Mouse (Mus musculus): ENCODE measurements around the gene Cc2d2b. TPM values are rescaled to one million over a fixed set of nuclear protein-coding genes. Genes with fewer than 3 reads are reported as not detected.

Gene Cc2d2b
- total RNA-seq, 1 experiment = 0.40 TPM

- Histone ChIP-seq H3K27ac (ENCODE audit: insufficient read depth, low read depth, low read length, poor library complexity, severe bottlenecking) (no peak within 1 kb of the TSS), H3K9me3 (ENCODE audit: control insufficient read depth, insufficient read depth, low read depth, low read length) (no peaks in the 10 kb centered on the region), H3K4me3 (ENCODE audit: insufficient read depth in 1 of 2, low read depth in 1 of 2, low read length in 2 of 2, poor library complexity in 1 of 2, severe bottlenecking in 1 of 2) (peak within 1 kb of the TSS; percentile 82 to 86), H3K36me3 (ENCODE audit: control insufficient read depth, insufficient read depth, low read length, poor library complexity, severe bottlenecking) (no peaks in the 10 kb centered on the region), H3K9ac (ENCODE audit: insufficient read depth, low read depth, low read length, poor library complexity, severe bottlenecking) (peak within 1 kb of the TSS; percentile 82), H3K4me1 (ENCODE audit: control insufficient read depth in 2 of 2, insufficient read depth in 2 of 2, low read length in 2 of 2, poor library complexity in 1 of 2) (no peaks in the 10 kb centered on the region; a peak in 1 of 4 replicates)
- DNase-seq (ENCODE audit: low read depth, low spot score) = peak; percentile 59
- TF ChIP-seq CHD2 (IDR thresholded peaks at IDR 0.05; ENCODE audit: low read depth, low read length) (peak; percentile 94), MAFK (IDR thresholded peaks at IDR 0.05; ENCODE audit: insufficient read depth, low read depth, low read length) (no peak)
- in situ Hi-C loops (cut with MboI; ENCODE audit: low sequenced_read_pairs in 2 of 2, unreplicated experiment in 2 of 2) = no loop called here
Measured at GRCm38 (mm10) chr19:40830703-40831415, 82.3 kb downstream of the Cc2d2b start, which contains the start of gene Ccnj. Gene Ccnj (plus strand): TSS chr19:40831279.

- TF ChIP-seq HCFC1 (IDR thresholded peaks at IDR 0.05; ENCODE audit: borderline replicate concordance, insufficient read depth, low read length) (no peak), ZC3H11A (IDR thresholded peaks at IDR 0.05; ENCODE audit: borderline replicate concordance, low read depth, low read length) (no peak), ZNF384 (IDR thresholded peaks at IDR 0.05; ENCODE audit: low read depth, low read length) (no peak), CHD2 (IDR thresholded peaks at IDR 0.05; ENCODE audit: low read depth, low read length) (no peak), MAFK (IDR thresholded peaks at IDR 0.05; ENCODE audit: insufficient read depth, low read depth, low read length) (no peak)
- Histone ChIP-seq H3K27ac (ENCODE audit: insufficient read depth, low read depth, low read length, poor library complexity, severe bottlenecking) (no peak overlapping the region), H3K4me3 (ENCODE audit: insufficient read depth in 1 of 2, low read depth in 1 of 2, low read length in 2 of 2, poor library complexity in 1 of 2, severe bottlenecking in 1 of 2) (peak overlapping the region; percentile 82 to 86), H3K9ac (ENCODE audit: insufficient read depth, low read depth, low read length, poor library complexity, severe bottlenecking) (peak overlapping the region; percentile 82), H3K9me3 (ENCODE audit: control insufficient read depth, insufficient read depth, low read depth, low read length) (no peaks in the 10 kb centered on the region), H3K36me3 (ENCODE audit: control insufficient read depth, insufficient read depth, low read length, poor library complexity, severe bottlenecking) (no peaks in the 10 kb centered on the region), H3K4me1 (ENCODE audit: control insufficient read depth in 2 of 2, insufficient read depth in 2 of 2, low read length in 2 of 2, poor library complexity in 1 of 2) (no peaks in the 10 kb centered on the region; a peak in 1 of 4 replicates)
- peak; percentile 26 for DNase-seq (ENCODE audit: low read depth, low spot score)
- in situ Hi-C loops (cut with MboI; ENCODE audit: low sequenced_read_pairs in 2 of 2, unreplicated experiment in 2 of 2) = no loop called here
Measured at GRCm38 (mm10) chr19:40831416-40832201, 83.1 kb downstream of the Cc2d2b start.

GRCm38 (mm10) chr19:40832361-40832760, 83.8 kb downstream of the Cc2d2b start:
- Histone ChIP-seq H3K9me3 (ENCODE audit: control insufficient read depth, insufficient read depth, low read depth, low read length) (no peaks in the 10 kb centered on the region), H3K9ac (ENCODE audit: insufficient read depth, low read depth, low read length, poor library complexity, severe bottlenecking) (peak overlapping the region; percentile 60; the same call in 1 of the 2 replicates), H3K4me3 (ENCODE audit: insufficient read depth in 1 of 2, low read depth in 1 of 2, low read length in 2 of 2, poor library complexity in 1 of 2, severe bottlenecking in 1 of 2) (peak overlapping the region; percentile 82 to 86), H3K36me3 (ENCODE audit: control insufficient read depth, insufficient read depth, low read length, poor library complexity, severe bottlenecking) (peaks cover 2% of the 10 kb centered on the region), H3K27ac (ENCODE audit: insufficient read depth, low read depth, low read length, poor library complexity, severe bottlenecking) (no peak overlapping the region), H3K4me1 (ENCODE audit: control insufficient read depth in 2 of 2, insufficient read depth in 2 of 2, low read length in 2 of 2, poor library complexity in 1 of 2) (no peaks in the 10 kb centered on the region; a peak in 1 of 4 replicates)
- DNase-seq (ENCODE audit: low read depth, low spot score) = no peak
- in situ Hi-C loops (cut with MboI; ENCODE audit: low sequenced_read_pairs in 2 of 2, unreplicated experiment in 2 of 2) = no loop called here
- TF ChIP-seq CHD2 (IDR thresholded peaks at IDR 0.05; ENCODE audit: low read depth, low read length) = no peak
- no peak for TF ChIP-seq ZNF384 (IDR thresholded peaks at IDR 0.05; ENCODE audit: low read depth, low read length)
- TF ChIP-seq HCFC1 (IDR thresholded peaks at IDR 0.05; ENCODE audit: borderline replicate concordance, insufficient read depth, low read length) = no peak
- no peak for TF ChIP-seq ZC3H11A (IDR thresholded peaks at IDR 0.05; ENCODE audit: borderline replicate concordance, low read depth, low read length)
- TF ChIP-seq MAFK (IDR thresholded peaks at IDR 0.05; ENCODE audit: insufficient read depth, low read depth, low read length) = no peak

GRCm38 (mm10) chr19:40834436-40834835, 85.9 kb downstream of the Cc2d2b start:
- H3K4me1 ChIP-seq (ENCODE audit: control insufficient read depth in 2 of 2, insufficient read depth in 2 of 2, low read length in 2 of 2, poor library complexity in 1 of 2) = no peaks in the 10 kb centered on the region; a peak in 1 of 4 replicates
- no peak overlapping the region for H3K4me3 ChIP-seq (ENCODE audit: insufficient read depth in 1 of 2, low read depth in 1 of 2, low read length in 2 of 2, poor library complexity in 1 of 2, severe bottlenecking in 1 of 2)
- peaks cover 10% of the 10 kb centered on the region for H3K36me3 ChIP-seq (ENCODE audit: control insufficient read depth, insufficient read depth, low read length, poor library complexity, severe bottlenecking)
- H3K9me3 ChIP-seq (ENCODE audit: control insufficient read depth, insufficient read depth, low read depth, low read length) = no peaks in the 10 kb centered on the region
- H3K27ac ChIP-seq (ENCODE audit: insufficient read depth, low read depth, low read length, poor library complexity, severe bottlenecking) = no peak overlapping the region
- H3K9ac ChIP-seq (ENCODE audit: insufficient read depth, low read depth, low read length, poor library complexity, severe bottlenecking) = no peak overlapping the region
- in situ Hi-C loops (cut with MboI; ENCODE audit: low sequenced_read_pairs in 2 of 2, unreplicated experiment in 2 of 2) = no loop called here
- no peak for DNase-seq (ENCODE audit: low read depth, low spot score)
- no peak for TF ChIP-seq ZNF384 (IDR thresholded peaks at IDR 0.05; ENCODE audit: low read depth, low read length)
- no peak for TF ChIP-seq ZC3H11A (IDR thresholded peaks at IDR 0.05; ENCODE audit: borderline replicate concordance, low read depth, low read length)
- no peak for TF ChIP-seq HCFC1 (IDR thresholded peaks at IDR 0.05; ENCODE audit: borderline replicate concordance, insufficient read depth, low read length)
- no peak for TF ChIP-seq MAFK (IDR thresholded peaks at IDR 0.05; ENCODE audit: insufficient read depth, low read depth, low read length)
